Mouse (Mus musculus) layer of hippocampus, adult 2 months (tissue): ENCODE results near the gene E130311K13Rik. TPM values are rescaled to one million over a fixed set of nuclear protein-coding genes. Genes with fewer than 3 reads are reported as not detected.

ENCODE experiments used
- DNase-seq, 2 experiments: peaks; one replicate each; pipeline ENCODE4 v3.0.0; 2022; ENCODE audit warnings: low spot score in 2 of 2
- H3K27ac ChIP-seq: fragments of 200-600 bp; 2 replicates; pipeline ENCODE4 v1.8.1; 2022
- H3K4me3 ChIP-seq: fragments of 200-600 bp; 2 replicates; pipeline ENCODE4 v1.8.1; 2022; ENCODE audit warnings: mild to moderate bottlenecking
- CTCF ChIP-seq: fragments of 200-600 bp; conservative IDR thresholded peaks from 2 replicates; pipeline ENCODE4 v1.8.1; 2022; ENCODE audit warnings: antibody characterized with exemption, mild to moderate bottlenecking, moderate library complexity
- total RNA-seq, 2 experiments: library from RNA; stranded (reverse); gene quantifications; 2 replicates each; pipeline ENCODE4 v1.2.3; 2021

The E130311K13Rik gene
- total RNA-seq, 2 experiments from 2014 or later = 13.5 to 13.6 TPM

DNA sequence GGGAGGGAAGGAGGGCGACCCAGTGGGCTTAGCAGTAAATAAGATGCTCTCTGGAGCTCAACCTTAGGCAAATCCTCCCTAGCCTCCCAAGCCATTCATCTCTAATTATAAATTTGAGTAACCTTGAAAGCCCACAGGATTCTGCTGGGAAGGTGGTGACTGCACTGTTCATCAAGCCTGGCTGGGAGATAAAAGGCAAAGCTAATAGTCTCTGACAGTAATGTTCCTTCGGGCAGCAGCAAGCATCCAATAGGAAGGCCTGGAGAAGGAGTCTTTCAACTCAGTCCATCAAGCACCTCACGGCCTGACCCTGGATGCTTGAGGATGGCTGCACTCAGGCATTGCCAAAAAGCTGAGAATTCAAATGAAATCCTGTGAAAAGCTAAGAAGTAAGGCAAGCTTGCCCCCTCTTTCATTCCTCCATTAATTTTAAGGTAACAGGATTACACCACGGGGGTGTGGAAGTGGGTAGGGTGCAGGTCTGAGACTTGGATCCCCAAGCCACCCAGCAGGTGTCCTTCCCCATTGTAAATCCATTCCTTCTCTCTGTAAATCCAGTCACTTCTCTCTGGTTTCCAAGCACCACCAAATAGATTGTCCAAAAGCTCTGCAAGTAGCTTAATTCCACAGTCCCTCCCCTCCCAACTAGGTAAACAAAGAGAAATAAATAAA, 50.1 kb downstream of the E130311K13Rik start:
- DNase-seq = no peak
- TF ChIP-seq CTCF = no peak
- no peak overlapping the region for H3K27ac ChIP-seq
- H3K4me3 ChIP-seq = no peak overlapping the region

DNA sequence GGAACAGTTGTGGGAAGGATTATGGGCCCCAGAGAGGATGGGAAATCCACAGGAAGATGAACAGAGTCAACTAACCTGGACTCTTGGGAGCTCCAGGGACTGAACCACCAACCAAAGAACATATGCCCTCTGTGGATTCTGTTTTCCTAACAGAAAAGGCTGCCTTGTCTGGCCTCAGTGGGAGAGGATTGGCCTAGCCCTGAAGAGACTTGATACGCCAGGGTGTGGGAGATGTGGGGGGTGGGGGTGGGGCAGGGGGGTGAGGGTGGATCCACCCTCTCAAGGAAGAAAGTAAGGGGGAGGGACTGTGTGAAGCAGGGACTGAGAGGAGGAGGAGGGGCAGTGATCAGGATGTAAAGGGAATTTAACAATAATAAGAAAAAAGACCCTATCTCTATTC, 56.5 kb downstream of the E130311K13Rik start:
- no peak for DNase-seq
- H3K4me3 ChIP-seq = no peak overlapping the region
- TF ChIP-seq CTCF = no peak

DNA sequence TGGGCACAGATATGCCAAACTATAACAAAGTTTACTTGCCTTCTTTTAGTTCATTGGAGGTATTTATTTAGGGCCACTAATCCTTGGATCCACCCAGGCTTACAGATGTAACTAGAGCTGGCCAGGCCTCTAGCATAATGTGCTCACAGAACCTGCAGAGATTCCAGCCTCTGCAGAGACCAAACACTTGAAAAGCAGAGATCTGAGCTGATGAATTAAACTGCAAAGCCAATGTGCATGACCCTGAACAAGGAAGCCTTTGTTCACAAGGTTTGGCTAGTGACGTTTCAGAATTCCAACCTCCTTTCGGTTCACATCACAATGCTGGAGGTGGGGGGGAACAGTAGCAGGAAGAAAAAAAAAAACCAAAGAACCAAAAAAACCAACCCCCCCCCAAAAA, 58.0 kb downstream of the E130311K13Rik start:
- Histone ChIP-seq H3K4me3 (no peak overlapping the region), H3K27ac (no peak overlapping the region)
- TF ChIP-seq CTCF = no peak
- DNase-seq = no peak

More for the DNA sequence above, 56.5 kb downstream of the E130311K13Rik start:
- H3K27ac ChIP-seq = no peak overlapping the region

DNA sequence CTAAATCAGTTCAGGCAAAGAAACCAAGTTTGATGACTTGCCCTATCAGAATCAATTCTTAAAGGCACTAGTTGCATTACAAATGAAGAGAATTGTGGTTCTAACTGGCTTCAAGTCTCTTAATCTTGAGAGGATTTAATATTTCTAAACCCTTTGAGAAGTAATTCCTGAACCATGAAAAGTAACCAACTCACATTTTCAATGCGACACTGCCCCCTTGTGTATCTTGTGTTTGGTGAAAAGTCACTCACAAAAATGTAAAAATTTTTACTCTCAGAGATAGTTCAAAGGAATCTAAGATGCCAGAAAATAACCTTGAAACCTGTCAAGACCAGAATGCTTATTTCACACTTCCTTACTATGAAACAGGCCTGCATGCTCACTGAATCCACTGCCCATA, 61.0 kb downstream of the E130311K13Rik start:
- DNase-seq = peak; percentile 39 to 65
- H3K27ac ChIP-seq = no peak overlapping the region
- peak; percentile 87 for TF ChIP-seq CTCF
- no peak overlapping the region for H3K4me3 ChIP-seq

DNA sequence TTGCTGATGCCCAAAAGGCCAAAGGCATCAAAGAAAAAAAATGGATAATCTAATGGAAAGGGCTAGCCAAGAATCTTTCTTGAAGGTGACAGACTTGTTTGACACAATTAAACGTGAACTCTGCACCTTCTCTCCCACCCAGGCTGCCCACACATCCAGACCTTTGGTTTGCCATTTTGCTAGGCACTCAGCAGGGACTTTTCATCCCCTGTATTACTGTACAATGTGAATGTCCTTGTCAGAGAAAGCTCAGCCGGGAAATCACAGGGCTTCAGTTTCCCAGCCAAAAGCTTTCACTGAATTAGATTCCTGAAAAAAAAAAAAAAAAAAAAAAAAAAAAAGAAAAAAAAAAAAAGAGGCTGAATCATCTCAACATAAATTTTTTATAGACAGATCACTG, 64.2 kb downstream of the E130311K13Rik start:
- no peak for DNase-seq
- no peak for TF ChIP-seq CTCF

More for the DNA sequence above, 64.2 kb downstream of the E130311K13Rik start:
- H3K4me3 ChIP-seq = no peak overlapping the region
- H3K27ac ChIP-seq = no peak overlapping the region

Other genes starting within 250 kb of the E130311K13Rik start
- gene Plch1, start 30.0 kb downstream of the E130311K13Rik start, total RNA-seq = 1 to 10 TPM; 3.9 to 5.0 TPM
- 10 to 100 TPM; 27.7 to 29.0 TPM for gene Slc33a1, start 35.3 kb upstream of the E130311K13Rik start, total RNA-seq
- gene Gmps, start 46.6 kb upstream of the E130311K13Rik start, total RNA-seq = 10 to 100 TPM; 47.2 to 48.5 TPM
- gene Vmn2r1, start 152.1 kb upstream of the E130311K13Rik start, total RNA-seq = under 1 TPM; 0.36 to 0.69 TPM
- not detected for gene Vmn2r2, start 212.5 kb upstream of the E130311K13Rik start, total RNA-seq